Mouse (Mus musculus) myocyte (in vitro differentiated cells): ENCODE results near the gene Rpl38. TPM values are rescaled to one million over a fixed set of nuclear protein-coding genes. Genes with fewer than 3 reads are reported as not detected.
"Not testable (repeated sequence)": the region's sequence is repeated elsewhere in the genome, so short reads cannot be mapped to it uniquely, and the experiment has no call there.

Source experiments
- H3K27me3 ChIP-seq: one replicate; pipeline ENCODE4 v1.6.1; 2011; ENCODE audit not compliant: control insufficient read depth, insufficient read depth, insufficient read length
- H3K36me3 ChIP-seq: one replicate; pipeline ENCODE4 v1.6.1; 2011; ENCODE audit not compliant: control insufficient read depth, insufficient read depth
- H3K4me2 ChIP-seq: one replicate; pipeline ENCODE4 v1.6.1; 2011; ENCODE audit warnings: low read depth, control low read depth
- H3K4me3 ChIP-seq: one replicate; pipeline ENCODE4 v1.5.1; 2011; ENCODE audit warnings: mild to moderate bottlenecking, control low read depth, moderate library complexity
- H3K79me2 ChIP-seq: one replicate; pipeline ENCODE4 v1.6.1; 2011; ENCODE audit not compliant: control insufficient read depth, insufficient read depth
- H3ac ChIP-seq: one replicate; pipeline ENCODE4 v1.6.1; 2011; ENCODE audit not compliant: control insufficient read depth, insufficient read length
- CEBPB ChIP-seq: IDR thresholded peaks from 2 replicates; pipeline ENCODE4 v1.6.1; 2011; ENCODE audit warnings: mild to moderate bottlenecking, moderate library complexity; ENCODE audit not compliant: poor library complexity, insufficient read depth, severe bottlenecking
- E2F4 ChIP-seq: IDR thresholded peaks from one replicate; pipeline ENCODE4 v1.6.1; 2011; ENCODE audit warnings: mild to moderate bottlenecking, control low read depth, moderate library complexity; ENCODE audit not compliant: insufficient read depth
- MYOD1 ChIP-seq, 3 experiments: IDR thresholded peaks; one replicate each; pipeline ENCODE4 v1.6.1; 2011; ENCODE audit warnings: control low read depth in 2 of 3, low read depth in 2 of 3, mild to moderate bottlenecking in 2 of 3, moderate library complexity in 1 of 3; ENCODE audit not compliant: insufficient read length in 2 of 3, control insufficient read depth in 1 of 3
- MYOG ChIP-seq, 3 experiments: IDR thresholded peaks; one replicate each; pipeline ENCODE4 v1.6.1; 2011; ENCODE audit warnings: control low read depth in 2 of 3, low read depth in 2 of 3, mild to moderate bottlenecking in 2 of 3; ENCODE audit not compliant: insufficient read length in 2 of 3, control insufficient read depth in 1 of 3, insufficient read depth in 1 of 3
- POLR2A ChIP-seq: IDR thresholded peaks from one replicate; pipeline ENCODE4 v1.6.1; 2011; ENCODE audit warnings: low read depth, mild to moderate bottlenecking, control low read depth, moderate library complexity; ENCODE audit not compliant: insufficient read length
- POLR2AphosphoS2 ChIP-seq: IDR thresholded peaks from one replicate; pipeline ENCODE4 v1.6.1; 2011; ENCODE audit warnings: low read depth, control low read depth; ENCODE audit not compliant: insufficient read length
- REST ChIP-seq: IDR thresholded peaks from one replicate; pipeline ENCODE4 v1.6.1; 2011; ENCODE audit warnings: mild to moderate bottlenecking, control low read depth, moderate library complexity; ENCODE audit not compliant: insufficient read depth, insufficient read length
- SRF ChIP-seq: IDR thresholded peaks from one replicate; pipeline ENCODE4 v1.6.1; 2011; ENCODE audit warnings: low read depth; ENCODE audit not compliant: control insufficient read depth, insufficient read length
- TCF12 ChIP-seq: IDR thresholded peaks from one replicate; pipeline ENCODE4 v1.6.1; 2011; ENCODE audit warnings: mild to moderate bottlenecking, control low read depth; ENCODE audit not compliant: poor library complexity, insufficient read depth, severe bottlenecking
- TCF3 ChIP-seq: IDR thresholded peaks from one replicate; pipeline ENCODE4 v1.6.1; 2011; ENCODE audit warnings: low read depth, control low read depth; ENCODE audit not compliant: insufficient read length
- USF1 ChIP-seq: IDR thresholded peaks from one replicate; pipeline ENCODE4 v1.6.1; 2011; ENCODE audit warnings: low read depth, mild to moderate bottlenecking, control low read depth, moderate library complexity
- polyA plus RNA-seq: library from polyadenylated mRNA; unstranded; fragments of >200 nt; fragmentation: generic; extraction: Trizol; gene quantifications from one replicate; pipeline ENCODE4 v1.2.1, GENCODE M21; 2012; ENCODE audit warnings: missing spikeins

Gene Rpl38
- polyA plus RNA-seq, 1 experiment, result 3,783 TPM

DNA sequence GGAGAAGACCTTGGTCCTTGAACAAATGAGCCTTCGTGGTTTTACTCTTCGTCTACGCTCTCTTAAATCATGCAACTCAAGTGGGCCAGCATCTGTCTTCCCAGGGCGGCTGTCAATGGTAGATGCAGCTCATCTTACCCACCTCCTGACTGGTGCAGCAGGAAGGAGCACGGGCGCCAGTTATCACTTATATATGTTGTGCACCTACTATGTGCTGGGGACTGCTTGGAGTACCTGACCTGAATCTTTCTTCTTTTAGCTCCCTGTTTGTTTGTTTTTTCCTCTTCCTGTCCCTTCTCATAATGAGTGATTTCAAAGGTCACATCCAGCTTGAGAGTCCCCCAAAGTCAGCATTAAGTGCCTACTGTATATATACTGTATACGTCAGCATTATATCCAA is 4.2 kb upstream of the Rpl38 start:
- peaks cover 5% of the 10 kb centered on the region for H3K79me2 ChIP-seq
- no peaks in the 10 kb centered on the region for H3K36me3 ChIP-seq
- TF ChIP-seq SRF, result no peak
- TF ChIP-seq TCF12, result no peak
- no peak for TF ChIP-seq REST
- no peak for TF ChIP-seq POLR2A
- no peak for TF ChIP-seq E2F4
- no peak for TF ChIP-seq MYOG (IDR thresholded peaks at IDR 0.05; ENCODE audit: control insufficient read depth in 1 of 3, insufficient read depth in 1 of 3, insufficient read length in 2 of 3, low read depth in 2 of 3)
- H3K4me3 ChIP-seq, result no peak overlapping the region
- H3K4me2 ChIP-seq, result no peak overlapping the region
- H3K27me3 ChIP-seq, result peaks cover 15% of the 10 kb centered on the region
- H3ac ChIP-seq, result no peak overlapping the region

DNA sequence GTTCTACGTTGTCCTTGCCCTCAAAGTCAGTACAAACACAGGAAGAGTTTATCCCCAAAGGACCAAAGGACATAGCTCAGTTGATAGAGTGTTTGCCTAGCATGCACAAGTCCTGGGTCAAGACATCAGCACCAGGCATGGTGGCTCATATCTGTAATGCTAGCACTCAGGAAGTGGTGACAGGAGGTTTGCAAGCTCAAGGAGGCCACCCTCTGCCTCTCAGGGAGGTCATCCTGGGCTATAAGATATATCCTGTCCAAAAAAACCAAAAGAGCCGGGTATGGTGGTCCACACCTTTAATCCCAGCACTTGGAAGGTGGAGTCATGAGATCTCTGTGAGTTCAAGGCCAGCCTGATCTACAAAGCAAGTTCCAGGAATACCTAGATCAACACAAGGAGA is 2.9 kb upstream of the Rpl38 start:
- Histone ChIP-seq H3ac (no peak overlapping the region), H3K36me3 (peaks cover 3% of the 10 kb centered on the region), H3K79me2 (peaks cover 18% of the 10 kb centered on the region), H3K27me3 (peaks cover 15% of the 10 kb centered on the region), H3K4me3 (no peak overlapping the region), H3K4me2 (no peak overlapping the region)
- TF ChIP-seq REST, result no peak
- no peak for TF ChIP-seq POLR2A
- TF ChIP-seq MYOD1 (IDR thresholded peaks at IDR 0.05; ENCODE audit: control insufficient read depth in 1 of 3, insufficient read length in 2 of 3, low read depth in 2 of 3), result no peak
- no peak for TF ChIP-seq TCF12
- no peak for TF ChIP-seq USF1
- no peak for TF ChIP-seq TCF3
- no peak for TF ChIP-seq POLR2AphosphoS2
- no peak for TF ChIP-seq SRF

DNA sequence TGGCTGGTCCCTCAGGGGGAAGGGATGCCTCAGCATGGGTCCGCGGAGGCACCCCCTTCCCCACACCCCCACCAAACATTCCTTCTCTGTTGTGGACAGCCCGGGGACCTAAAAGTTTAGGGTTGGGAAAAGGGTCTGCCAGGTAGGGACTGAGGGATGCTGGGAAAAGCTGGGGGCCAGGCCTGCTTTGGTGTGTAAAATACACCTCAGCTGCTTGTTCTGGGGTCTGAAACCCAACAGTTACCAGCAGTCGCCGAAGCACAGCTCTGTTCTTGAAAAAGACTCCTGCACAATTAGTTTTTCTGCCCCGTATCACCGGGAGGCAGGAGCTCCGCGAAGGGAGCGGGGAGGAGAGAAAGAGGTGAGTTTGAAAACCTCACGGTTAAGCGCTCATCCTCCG is 1.5 kb upstream of the Rpl38 start:
- TF ChIP-seq REST (no peak), MYOD1 (IDR thresholded peaks at IDR 0.05; ENCODE audit: control insufficient read depth in 1 of 3, insufficient read length in 2 of 3, low read depth in 2 of 3) (no peak)
- Histone ChIP-seq H3ac (no peak overlapping the region), H3K4me3 (no peak overlapping the region), H3K27me3 (peaks cover 15% of the 10 kb centered on the region), H3K79me2 (peaks cover 31% of the 10 kb centered on the region), H3K4me2 (no peak overlapping the region), H3K36me3 (peaks cover 16% of the 10 kb centered on the region)

DNA sequence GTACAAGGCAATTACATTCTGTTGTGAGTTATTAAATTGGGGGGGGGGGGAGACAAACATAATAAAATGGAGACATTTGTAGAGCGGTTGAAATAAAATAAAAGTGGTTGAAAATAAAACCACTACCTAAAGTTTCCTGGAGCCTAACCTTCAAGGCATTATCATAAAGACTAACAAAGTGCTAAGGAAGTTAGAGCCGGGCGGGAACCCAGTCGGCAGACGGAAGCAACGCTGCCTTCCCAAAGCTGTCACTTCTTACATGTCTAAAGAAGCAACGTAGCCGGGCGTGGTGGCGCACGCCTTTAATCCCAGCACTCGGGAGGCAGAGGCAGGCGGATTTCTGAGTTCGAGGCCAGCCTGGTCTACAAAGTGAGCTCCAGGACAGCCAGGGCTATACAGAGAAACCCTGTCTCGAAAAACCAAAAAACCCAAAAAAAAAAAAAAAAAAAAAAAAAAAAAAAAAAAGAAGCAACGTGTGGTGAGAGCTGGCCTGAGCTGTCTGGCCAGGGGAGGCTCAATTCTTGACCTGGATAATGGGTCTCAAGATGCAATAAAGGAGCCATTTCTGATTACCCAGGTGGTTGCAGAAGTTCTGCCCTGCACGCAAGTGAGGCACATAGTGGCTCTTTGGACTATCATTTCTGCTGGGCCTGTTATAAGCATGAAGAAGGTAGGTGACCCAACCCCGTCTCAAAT is 940 bp upstream of the Rpl38 start:
- Histone ChIP-seq H3K27me3 (peaks cover 13% of the 10 kb centered on the region), H3K36me3 (peaks cover 22% of the 10 kb centered on the region), H3K4me2 (no peak overlapping the region), H3K4me3 (no peak overlapping the region), H3K79me2 (peaks cover 34% of the 10 kb centered on the region), H3ac (no peak overlapping the region)
- TF ChIP-seq POLR2AphosphoS2, result no peak
- TF ChIP-seq POLR2A, result no peak
- TF ChIP-seq SRF, result no peak
- no peak for TF ChIP-seq USF1
- no peak for TF ChIP-seq CEBPB
- TF ChIP-seq TCF12, result no peak
- TF ChIP-seq E2F4, result no peak

DNA sequence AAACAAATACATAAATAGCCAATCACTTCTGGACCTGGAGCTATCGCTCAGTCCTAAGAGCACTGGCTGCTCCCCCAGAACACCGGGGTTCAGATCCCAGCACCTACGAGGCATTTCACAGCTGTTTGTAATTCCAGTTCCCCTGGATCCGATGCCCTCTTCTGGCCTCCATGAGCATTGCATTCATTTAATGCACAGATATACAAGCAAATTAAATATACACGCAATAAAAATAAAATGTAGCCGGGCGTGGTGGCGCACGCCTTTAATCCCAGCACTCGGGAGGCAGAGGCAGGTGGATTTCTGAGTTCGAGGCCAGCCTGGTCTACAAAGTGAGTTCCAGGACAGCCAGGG is 415 bp upstream of the Rpl38 start:
- not testable (repeated sequence) for H3ac ChIP-seq, H3K4me3 ChIP-seq, H3K4me2 ChIP-seq
- Histone ChIP-seq H3K36me3 (peaks cover 25% of the 10 kb centered on the region), H3K27me3 (peaks cover 12% of the 10 kb centered on the region), H3K79me2 (peaks cover 36% of the 10 kb centered on the region)
